Comparison of ENCODE assay signal across 9 mouse cellular contexts in the genomic region with DNA sequence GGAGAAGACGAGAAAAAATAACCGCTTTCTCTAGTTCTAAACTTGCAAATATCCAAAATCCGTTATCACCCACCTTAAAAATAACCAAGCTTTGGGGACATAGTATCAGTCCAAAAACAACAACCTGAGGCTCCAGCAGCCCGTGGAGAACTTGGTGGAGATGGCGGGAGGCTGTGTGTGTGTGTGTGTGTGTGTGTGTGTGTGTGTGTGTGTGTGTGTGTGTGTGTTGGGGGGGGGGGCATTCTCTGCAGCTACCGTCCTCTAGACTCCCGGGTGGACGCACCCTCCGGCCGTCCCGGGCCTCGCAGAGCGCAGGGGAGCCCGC. TPM values are rescaled to one million over a fixed set of nuclear protein-coding genes. Genes with fewer than 3 reads are reported as not detected.
DNase-seq lines count a peak whose midpoint lies in the region; ATAC-seq and TF ChIP-seq lines count a peak whose summit lies in the region.
"Had no signal": no experiment of that assay in that cellular context is flagged by ENCODE, and none has a peak within 500 bp of the region (broad histone marks: within the 10 kb centered on the region; RNA-seq: fewer than 3 reads in every experiment).

No protein-coding gene starts in this region.

- peak overlapping the region; percentile 71 for H3K4me2 ChIP-seq in heart, embryonic 14.5 days (ENCODE audit: low read length)

- peak overlapping the region in 1 of 2 experiments; percentile 72; a peak in 2 of 4 replicates for H3K27ac ChIP-seq in heart, embryonic 14.5 days (replicated peaks in 1 of 2; ENCODE audit: control insufficient read depth in 1 of 2, insufficient read depth in 1 of 2, low read depth in 2 of 2, low read length in 2 of 2)
- peak overlapping the region; percentile 86 for H3K27ac ChIP-seq in hindbrain, embryonic 10.5 days
- H3K27ac ChIP-seq in midbrain, embryonic 10.5 days (replicated peaks), result peak overlapping the region; percentile 87

- peak overlapping the region; percentile 79 for H3K9ac ChIP-seq in heart, embryonic 14.5 days (ENCODE audit: low read length)

- H3K27me3 ChIP-seq in heart, embryonic 14.5 days (ENCODE audit: control insufficient read depth, insufficient read depth, low read length), result no peaks in the 10 kb centered on the region
- peaks cover 20% of the 10 kb centered on the region for H3K27me3 ChIP-seq in E14TG2a.4 (ENCODE audit: insufficient read depth, low read length)
- no peaks in the 10 kb centered on the region; the same call in 1 of the 2 replicates for H3K27me3 ChIP-seq in hindbrain, embryonic 10.5 days (ENCODE audit: insufficient read depth, poor library complexity, severe bottlenecking)
- H3K27me3 ChIP-seq in midbrain, embryonic 10.5 days (ENCODE audit: low read depth, poor library complexity, severe bottlenecking), result no peaks in the 10 kb centered on the region

- H3K9me3 ChIP-seq in heart, embryonic 14.5 days (ENCODE audit: control insufficient read depth, low read length), result 0 out of 2 replicates have a peak, but pooled peaks cover 4% of the 10 kb centered on the region
- H3K9me3 ChIP-seq in E14TG2a.4 (ENCODE audit: low read length), result no peaks in the 10 kb centered on the region
- H3K9me3 ChIP-seq in hindbrain, embryonic 10.5 days, result no peaks in the 10 kb centered on the region
- H3K9me3 ChIP-seq in midbrain, embryonic 10.5 days (replicated peaks), result no peaks in the 10 kb centered on the region
- H3K9me3 ChIP-seq: G1E had no signal

- intact Hi-C loops in heart, postnatal 14 days (cut with DNase I), result loop anchor here (10.0 kb wide), 1 partner anchor 49 kb away; no protein-coding TSS in a partner anchor

- peak overlapping the region; percentile 78 to 94 for H3K4me3 ChIP-seq in heart, embryonic 14.5 days (ENCODE audit: control insufficient read depth in 1 of 2, insufficient read depth in 1 of 2, low read depth in 1 of 2, low read length in 2 of 2)
- peak overlapping the region; percentile 83 for H3K4me3 ChIP-seq in E14TG2a.4 (replicated peaks; ENCODE audit: low read length)
- H3K4me3 ChIP-seq in hindbrain, embryonic 10.5 days, result peak overlapping the region; percentile 74
- peak overlapping the region; percentile 80 for H3K4me3 ChIP-seq in midbrain, embryonic 10.5 days

- WGBS in heart, embryonic 14.5 days, result 6% methylated on average over 14 of the region's 14 CpGs
- WGBS in hindbrain, embryonic 10.5 days, result 10% methylated on average over 14 of the region's 14 CpGs
- WGBS in midbrain, embryonic 10.5 days, result 13% methylated on average over 14 of the region's 14 CpGs

- TF ChIP-seq CTCF in E14TG2a.4 (conservative IDR thresholded peaks at IDR 0.05; ENCODE audit: low read length), result no peak

- DNase-seq in heart, postnatal 14 days, result no peak
- no peak for DNase-seq in hindbrain, embryonic 10.5 days (ENCODE audit: low spot score)
- DNase-seq in midbrain, embryonic 10.5 days (ENCODE audit: low spot score), result no peak
- no peak for DNase-seq in cerebellum, postnatal 10 days
- DNase-seq in adrenal gland, postnatal 4 days (ENCODE audit: low spot score in 2 of 2), result no peak
- DNase-seq in frontal cortex, postnatal 14 days (ENCODE audit: low spot score in 2 of 2), result no peak

- H3K36me3 ChIP-seq in heart, embryonic 14.5 days (ENCODE audit: control insufficient read depth, insufficient read depth, low read length), result no peaks in the 10 kb centered on the region
- no peaks in the 10 kb centered on the region for H3K36me3 ChIP-seq in E14TG2a.4 (ENCODE audit: insufficient read depth, low read length)
- no peaks in the 10 kb centered on the region for H3K36me3 ChIP-seq in hindbrain, embryonic 10.5 days
- H3K36me3 ChIP-seq in midbrain, embryonic 10.5 days, result 0 out of 2 replicates have a peak, but pooled peaks cover 4% of the 10 kb centered on the region
- H3K36me3 ChIP-seq: G1E had no signal

- peaks cover 0 to 11% of the 10 kb centered on the region in 2 experiments; a peak in 2 of 4 replicates for H3K4me1 ChIP-seq in heart, embryonic 14.5 days (ENCODE audit: control insufficient read depth in 2 of 2, insufficient read depth in 2 of 2, low read length in 2 of 2)
- peaks cover 41% of the 10 kb centered on the region for H3K4me1 ChIP-seq in E14TG2a.4 (replicated peaks; ENCODE audit: low read depth, low read length)
- H3K4me1 ChIP-seq in hindbrain, embryonic 10.5 days (replicated peaks), result peaks cover 20% of the 10 kb centered on the region
- peaks cover 20% of the 10 kb centered on the region for H3K4me1 ChIP-seq in midbrain, embryonic 10.5 days

- no peak for ATAC-seq in heart, embryonic 14.5 days (ENCODE audit: insufficient number of reproducible peaks, insufficient read depth, low FRiP score, low read depth)

RNA-seq across cellular contexts. Expression of gene Gnb4, which starts 0.4 kb away (rescaled TPM):
- 56.9 and 61.8 TPM in 2 replicates for polyA plus RNA-seq in heart, embryonic 14.5 days (2014; fragmentation: Nextera tagmentation; extraction: Ambion mirVana)
- total RNA-seq in heart, postnatal 14 days (2021), result 10 to 100 TPM; 26.2 to 26.4 TPM
- polyA plus RNA-seq in hindbrain, embryonic 10.5 days (2016; fragmentation: Nextera tagmentation; extraction: Ambion mirVana), result 46.1 and 49.3 TPM in 2 replicates
- 46.4 and 49.4 TPM in 2 replicates for polyA plus RNA-seq in midbrain, embryonic 10.5 days (2016; fragmentation: Nextera tagmentation; extraction: Ambion mirVana)
- 10 to 100 TPM; 53.5 to 60.0 TPM for total RNA-seq in adrenal gland, postnatal 4 days (2021)
